Mouse (Mus musculus) forebrain, embryonic 16.5 days (tissue): ENCODE data around the gene Pgrmc2. TPM values are rescaled to one million over a fixed set of nuclear protein-coding genes. Genes with fewer than 3 reads are reported as not detected.

Experiments used
- ATAC-seq: fragments of 200-750 bp; cut with Nextera tagmentation; 2 replicates; pipeline ENCODE4 v1.8.0; 2017; ENCODE audit warnings: mild to moderate bottlenecking, moderate library complexity
- H3K27ac ChIP-seq: fragments of 300-500 bp; sonication (generic); 2 replicates; pipeline ENCODE4 v1.5.1; 2014; ENCODE audit warnings: low read length, control low read depth
- H3K27me3 ChIP-seq: fragments of 300-500 bp; sonication (generic); replicated peaks from 2 replicates; pipeline ENCODE4 v1.6.1; 2014; ENCODE audit warnings: low read length; ENCODE audit not compliant: control insufficient read depth, insufficient read depth
- H3K36me3 ChIP-seq: fragments of 300-500 bp; sonication (generic); 2 replicates; pipeline ENCODE4 v1.6.1; 2014; ENCODE audit not compliant: control insufficient read depth, insufficient read depth
- H3K4me1 ChIP-seq: fragments of 300-500 bp; sonication (generic); replicated peaks from 2 replicates; pipeline ENCODE4 v1.6.1; 2014; ENCODE audit warnings: low read length; ENCODE audit not compliant: control insufficient read depth, insufficient read depth
- H3K4me2 ChIP-seq: fragments of 300-500 bp; sonication (generic); 2 replicates; pipeline ENCODE4 v1.6.1; 2014; ENCODE audit warnings: mild to moderate bottlenecking, low read length, control low read depth
- H3K4me3 ChIP-seq: fragments of 300-500 bp; sonication (generic); replicated peaks from 2 replicates; pipeline ENCODE4 v1.5.1; 2014; ENCODE audit warnings: mild to moderate bottlenecking, low read length, control low read depth
- H3K9ac ChIP-seq: fragments of 300-500 bp; sonication (generic); replicated peaks from 2 replicates; pipeline ENCODE4 v1.6.1; 2014; ENCODE audit warnings: low read depth, low read length, control low read depth
- H3K9me3 ChIP-seq: fragments of 300-500 bp; sonication (generic); 2 replicates; pipeline ENCODE4 v1.6.1; 2016; ENCODE audit warnings: low read length; ENCODE audit not compliant: control insufficient read depth
- WGBS: fragments of 180-500 bp; shearing (Covaris S2); extraction: QIAGEN DNeasy Blood & Tissue Kit; methylation state at CpG from one replicate; pipeline ENCODE4 v1.1.7; 2014; 5-methylcytosine and 5-hydroxymethylcytosine counted together
- polyA plus RNA-seq: library from polyadenylated mRNA; unstranded; fragments of >200 nt; fragmentation: Nextera tagmentation; extraction: Ambion mirVana; gene quantifications from 2 replicates; pipeline ENCODE4 v1.2.1, GENCODE M21; 2015

The Pgrmc2 gene
- polyA plus RNA-seq, 1 experiment from 2014 or later: 29.1 TPM

DNA sequence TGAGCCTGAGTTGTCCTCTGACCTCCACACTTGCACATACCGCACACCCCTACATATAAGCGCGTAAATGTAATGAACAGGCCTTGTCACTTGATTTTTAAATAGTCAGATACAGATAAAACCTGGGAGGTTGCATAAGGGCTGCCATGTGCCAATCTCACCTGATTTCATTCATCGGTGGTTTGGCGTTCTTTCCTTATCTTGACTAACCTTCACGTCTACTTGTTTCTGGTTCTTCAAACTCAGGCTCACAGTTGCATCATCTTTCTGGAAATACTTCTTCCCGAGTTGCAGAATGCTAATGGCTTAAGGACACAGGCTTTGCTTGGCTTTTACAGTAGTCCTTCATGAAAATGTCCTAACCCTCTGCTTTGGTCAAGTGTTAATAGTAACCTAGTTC lies 62.2 kb downstream of the Pgrmc2 start:
- no peak for ATAC-seq
- 94% methylated on average over 7 of the region's 7 CpGs for WGBS
- H3K4me2 ChIP-seq: no peak overlapping the region

DNA sequence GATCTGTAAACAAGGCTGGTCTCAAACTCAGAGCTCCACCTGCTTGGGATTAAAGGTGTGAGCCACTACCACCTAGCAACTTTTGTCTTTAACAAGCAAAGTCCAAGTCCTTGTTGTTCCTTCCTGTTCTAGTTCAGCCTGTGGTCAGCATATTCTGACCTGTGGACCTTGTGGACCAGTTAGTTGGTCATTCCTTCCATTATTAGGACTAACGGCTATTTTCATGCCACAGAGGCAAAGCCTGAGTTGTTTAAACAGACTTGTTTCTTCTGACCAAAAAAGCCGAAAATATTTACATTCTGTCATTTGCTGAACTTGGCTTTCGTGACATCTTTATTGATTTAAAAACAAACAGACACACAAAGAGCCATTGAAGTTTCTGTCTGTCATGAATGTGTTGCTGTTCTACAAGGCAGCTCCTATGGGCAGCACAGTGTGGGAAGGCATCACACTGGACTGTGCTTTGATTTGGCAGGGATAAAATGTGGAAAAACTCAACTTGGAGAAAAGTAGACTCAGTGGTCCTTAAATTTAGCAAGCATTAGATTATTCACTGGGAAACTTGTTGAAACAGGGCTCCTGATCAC lies 64.7 kb downstream of the Pgrmc2 start:
- Histone ChIP-seq H3K4me3 (no peak overlapping the region), H3K9ac (no peak overlapping the region), H3K9me3 (no peaks in the 10 kb centered on the region), H3K27ac (no peak overlapping the region), H3K4me2 (no peak overlapping the region), H3K4me1 (0 out of 2 replicates have a peak, but pooled peaks cover 3% of the 10 kb centered on the region), H3K36me3 (no peaks in the 10 kb centered on the region), H3K27me3 (no peaks in the 10 kb centered on the region)
- no peak for ATAC-seq
- WGBS: 81% methylated on average over 3 of the region's 3 CpGs

More for the DNA sequence above, 62.2 kb downstream of the Pgrmc2 start:
- Histone ChIP-seq H3K27me3 (no peaks in the 10 kb centered on the region), H3K4me3 (no peak overlapping the region), H3K27ac (no peak overlapping the region), H3K9me3 (no peaks in the 10 kb centered on the region), H3K9ac (no peak overlapping the region), H3K4me1 (0 out of 2 replicates have a peak, but pooled peaks cover 3% of the 10 kb centered on the region), H3K36me3 (no peaks in the 10 kb centered on the region)

Other genes starting within 250 kb of the Pgrmc2 start
- gene Mfsd8, start 236.2 kb downstream of the Pgrmc2 start, polyA plus RNA-seq: 26.2 and 30.0 TPM in 2 replicates
- gene Abhd18, start 236.1 kb downstream of the Pgrmc2 start, polyA plus RNA-seq: 11.4 and 14.7 TPM in 2 replicates
- gene 1700034I23Rik, start 180.5 kb downstream of the Pgrmc2 start, polyA plus RNA-seq: 0.29 and 0.37 TPM in 2 replicates
- 2.1 and 3.3 TPM in 2 replicates for gene Larp1b, start 133.2 kb downstream of the Pgrmc2 start, polyA plus RNA-seq